Mouse (Mus musculus) left cerebral cortex, postnatal 14 days (tissue): Measurements from ENCODE around the gene Rcan2. TPM values are rescaled to one million over a fixed set of nuclear protein-coding genes. Genes with fewer than 3 reads are reported as not detected.
"Not testable (repeated sequence)": the region's sequence is repeated elsewhere in the genome, so short reads cannot be mapped to it uniquely, and the experiment has no call there.

Source experiments
- DNase-seq, 2 experiments: peaks; one replicate each; pipeline ENCODE4 v3.0.0; 2021 to 2022; ENCODE audit warnings: low spot score in 2 of 2, mixed read lengths in 1 of 2
- intact Hi-C: fragments of 180-260 bp; cut with DNase I; formaldehyde crosslinking; loops from one replicate; pipeline ENCODE4 v1.15.1; 2025
- total RNA-seq, 2 experiments: library from RNA; stranded (reverse); gene quantifications; 2 replicates each; pipeline ENCODE4 v1.2.3; 2021

The Rcan2 gene
- total RNA-seq, 2 experiments from 2014 or later = 112 to 122 TPM

- no peak for DNase-seq
- intact Hi-C loops = no loop called here
Measured at GRCm38 (mm10) chr17:43820904-43821303, 19.8 kb downstream of the Rcan2 start.

GRCm38 (mm10) chr17:43822207-43822606 lies 21.1 kb downstream of the Rcan2 start:
- intact Hi-C loops = no loop called here
- DNase-seq = no peak

- DNase-seq = no peak
- intact Hi-C loops = no loop called here
Measured at GRCm38 (mm10) chr17:43822630-43823029, 21.5 kb downstream of the Rcan2 start.

GRCm38 (mm10) chr17:43824781-43825410 lies 23.7 kb downstream of the Rcan2 start:
- DNase-seq = no peak
- intact Hi-C loops = no loop called here

- intact Hi-C loops, DNase-seq: not testable (repeated sequence)
Measured at GRCm38 (mm10) chr17:43825411-43825785, 24.2 kb downstream of the Rcan2 start.

GRCm38 (mm10) chr17:43827261-43827660 lies 26.1 kb downstream of the Rcan2 start:
- no peak for DNase-seq
- intact Hi-C loops = no loop called here

- no peak for DNase-seq
- intact Hi-C loops = no loop called here
Measured at GRCm38 (mm10) chr17:43832401-43833124, 31.4 kb downstream of the Rcan2 start.

GRCm38 (mm10) chr17:43840208-43840607 lies 39.1 kb downstream of the Rcan2 start:
- intact Hi-C loops = no loop called here
- DNase-seq = peak in 1 of 2 experiments; percentile 11

- no peak for DNase-seq
- intact Hi-C loops = no loop called here
Measured at GRCm38 (mm10) chr17:43846714-43847113, 45.6 kb downstream of the Rcan2 start.

- DNase-seq = no peak
- intact Hi-C loops = no loop called here
Measured at GRCm38 (mm10) chr17:43848903-43849302, 47.8 kb downstream of the Rcan2 start.

GRCm38 (mm10) chr17:43855132-43855531 lies 54.0 kb downstream of the Rcan2 start:
- DNase-seq = no peak
- intact Hi-C loops = no loop called here

- DNase-seq = no peak
- intact Hi-C loops = no loop called here
Measured at GRCm38 (mm10) chr17:43856081-43856480, 54.9 kb downstream of the Rcan2 start.

GRCm38 (mm10) chr17:43868808-43869207 lies 67.7 kb downstream of the Rcan2 start:
- DNase-seq = no peak
- intact Hi-C loops = loop anchor here (1.0 to 2.0 kb wide), 2 partner anchors 68 to 170 kb away; partner anchors contain the start of gene Rcan2

GRCm38 (mm10) chr17:43869677-43870076 lies 68.5 kb downstream of the Rcan2 start:
- DNase-seq = peak; percentile 64 to 88
- intact Hi-C loops = loop anchor here (2.0 kb wide), 1 partner anchor 69 kb away; the partner anchor contains the start of gene Rcan2

- no peak for DNase-seq
- intact Hi-C loops = no loop called here
Measured at GRCm38 (mm10) chr17:43874417-43874816, 73.3 kb downstream of the Rcan2 start.

- no peak for DNase-seq
- intact Hi-C loops = no loop called here
Measured at GRCm38 (mm10) chr17:43877425-43877824, 76.3 kb downstream of the Rcan2 start.

GRCm38 (mm10) chr17:43883016-43883415 lies 81.9 kb downstream of the Rcan2 start:
- intact Hi-C loops = loop anchor here (2.0 to 5.0 kb wide), 2 partner anchors 156 to 249 kb away; no protein-coding TSS in a partner anchor
- DNase-seq = peak; percentile 49 to 52

- intact Hi-C loops = no loop called here
Measured at GRCm38 (mm10) chr17:43886262-43886661, 85.1 kb downstream of the Rcan2 start.

GRCm38 (mm10) chr17:43887931-43888330 lies 86.8 kb downstream of the Rcan2 start:
- DNase-seq = no peak
- intact Hi-C loops = no loop called here

More at GRCm38 (mm10) chr17:43886262-43886661, 85.1 kb downstream of the Rcan2 start:
- no peak for DNase-seq

- intact Hi-C loops = no loop called here
- DNase-seq = no peak
Measured at GRCm38 (mm10) chr17:43897346-43897745, 96.2 kb downstream of the Rcan2 start.
